Mouse (Mus musculus): ENCODE measurements around the gene Sema4a.

The Sema4a gene

GRCm38 (mm10) chr3:88486043-88486442 lies 25.1 kb upstream of the Sema4a start:
- DNase-seq: no peak

GRCm38 (mm10) chr3:88484597-88485316 lies 23.8 kb upstream of the Sema4a start:
- DNase-seq: no peak

- peak; percentile 47 to 78 for DNase-seq
These were observed 22.6 kb upstream of the Sema4a start for GRCm38 (mm10) chr3:88483621-88484020.

- no peak for DNase-seq
These were observed 22.2 kb upstream of the Sema4a start for GRCm38 (mm10) chr3:88483141-88483540.

GRCm38 (mm10) chr3:88482336-88482735 lies 21.4 kb upstream of the Sema4a start:
- no peak for DNase-seq

GRCm38 (mm10) chr3:88481372-88482040 lies 20.5 kb upstream of the Sema4a start:
- DNase-seq: no peak

- no peak for DNase-seq
These were observed 19.7 kb upstream of the Sema4a start for GRCm38 (mm10) chr3:88480679-88481078.

GRCm38 (mm10) chr3:88479828-88480227 lies 18.8 kb upstream of the Sema4a start:
- no peak for DNase-seq

GRCm38 (mm10) chr3:88479163-88479562 lies 18.2 kb upstream of the Sema4a start:
- DNase-seq: no peak

GRCm38 (mm10) chr3:88477735-88478134 lies 16.8 kb upstream of the Sema4a start:
- peak; percentile 67 to 89 for DNase-seq

GRCm38 (mm10) chr3:88476403-88476802 lies 15.4 kb upstream of the Sema4a start:
- no peak for DNase-seq

GRCm38 (mm10) chr3:88473571-88473970 lies 12.6 kb upstream of the Sema4a start:
- no peak for DNase-seq

- DNase-seq: no peak
These were observed 12.0 kb upstream of the Sema4a start for GRCm38 (mm10) chr3:88473020-88473419.

GRCm38 (mm10) chr3:88470943-88471479 lies 10.0 kb upstream of the Sema4a start:
- DNase-seq: peak; percentile 58 to 76

GRCm38 (mm10) chr3:88469466-88469865 lies 8.5 kb upstream of the Sema4a start:
- no peak for DNase-seq

GRCm38 (mm10) chr3:88467116-88467824 lies 6.3 kb upstream of the Sema4a start:
- peak; percentile 80 to 92 for DNase-seq

- no peak for DNase-seq
These were observed 4.1 kb upstream of the Sema4a start for GRCm38 (mm10) chr3:88465127-88465526.

- DNase-seq: no peak
These were observed 3.4 kb upstream of the Sema4a start for GRCm38 (mm10) chr3:88464425-88464824.

GRCm38 (mm10) chr3:88460029-88460428 lies 953 bp downstream of the Sema4a start:
- DNase-seq: no peak

- DNase-seq: no peak
These were observed 2.2 kb downstream of the Sema4a start for GRCm38 (mm10) chr3:88458778-88459219.

- peak in 1 of 2 experiments; percentile 52 for DNase-seq
These were observed 4.0 kb downstream of the Sema4a start for GRCm38 (mm10) chr3:88456746-88457532.

GRCm38 (mm10) chr3:88456313-88456712 lies 4.7 kb downstream of the Sema4a start:
- DNase-seq: peak; percentile 95 to 96

Data from kidney, adult 8-10 months (tissue).